Mouse (Mus musculus) forebrain, embryonic 15.5 days (tissue): ENCODE results near the gene Xpnpep1. TPM values are rescaled to one million over a fixed set of nuclear protein-coding genes. Genes with fewer than 3 reads are reported as not detected.

Experiments used
- ATAC-seq: fragments of 200-750 bp; cut with Nextera tagmentation; replicated peaks from 2 replicates; pipeline ENCODE4 v1.8.0; 2017; ENCODE audit warnings: mild to moderate bottlenecking, moderate TSS enrichment, moderate library complexity
- H3K27ac ChIP-seq: fragments of 300-500 bp; sonication (generic); replicated peaks from 2 replicates; pipeline ENCODE4 v1.5.1; 2015; ENCODE audit warnings: mild to moderate bottlenecking, inconsistent platforms
- H3K27me3 ChIP-seq: fragments of 300-500 bp; sonication (generic); 2 replicates; pipeline ENCODE4 v1.6.1; 2015; ENCODE audit warnings: inconsistent platforms
- H3K36me3 ChIP-seq: fragments of 300-500 bp; sonication (generic); 2 replicates; pipeline ENCODE4 v1.6.1; 2015; ENCODE audit warnings: mild to moderate bottlenecking, inconsistent platforms
- H3K4me1 ChIP-seq: fragments of 300-500 bp; sonication (generic); 2 replicates; pipeline ENCODE4 v1.6.1; 2015; ENCODE audit warnings: inconsistent platforms
- H3K4me2 ChIP-seq: fragments of 300-500 bp; sonication (generic); replicated peaks from 2 replicates; pipeline ENCODE4 v1.6.1; 2015; ENCODE audit warnings: mild to moderate bottlenecking, inconsistent platforms
- H3K4me3 ChIP-seq: fragments of 300-500 bp; sonication (generic); 2 replicates; pipeline ENCODE4 v1.5.1; 2015; ENCODE audit warnings: mild to moderate bottlenecking, inconsistent platforms
- H3K9ac ChIP-seq: fragments of 300-500 bp; sonication (generic); replicated peaks from 2 replicates; pipeline ENCODE4 v1.6.1; 2015; ENCODE audit warnings: mild to moderate bottlenecking, inconsistent platforms
- H3K9me3 ChIP-seq: fragments of 300-500 bp; sonication (generic); 2 replicates; pipeline ENCODE4 v1.6.1; 2016; ENCODE audit warnings: inconsistent platforms
- WGBS: fragments of 180-500 bp; shearing (Covaris S2); methylation state at CpG from one replicate; pipeline ENCODE4 v1.1.7; 2015; ENCODE audit warnings: mixed read lengths; 5-methylcytosine and 5-hydroxymethylcytosine counted together
- polyA plus RNA-seq: library from polyadenylated mRNA; unstranded; fragments of >200 nt; fragmentation: Nextera tagmentation; extraction: Ambion mirVana; gene quantifications from 2 replicates; pipeline ENCODE4 v1.2.1, GENCODE M21; 2015

The Xpnpep1 gene
- polyA plus RNA-seq, 1 experiment from 2014 or later = 136 TPM

GRCm38 (mm10) chr19:53003554-53004365 is 36.3 kb downstream of the Xpnpep1 start:
- Histone ChIP-seq H3K9ac (no peak overlapping the region), H3K4me3 (no peak overlapping the region), H3K4me1 (peaks cover 3% of the 10 kb centered on the region; the same call in 1 of the 2 replicates), H3K36me3 (peaks cover 57% of the 10 kb centered on the region), H3K27ac (no peak overlapping the region), H3K9me3 (no peaks in the 10 kb centered on the region), H3K4me2 (no peak overlapping the region), H3K27me3 (no peaks in the 10 kb centered on the region)
- WGBS = 95% methylated on average over 22 of the region's 22 CpGs
- no peak for ATAC-seq

GRCm38 (mm10) chr19:53002166-53003095 is 37.6 kb downstream of the Xpnpep1 start:
- no peaks in the 10 kb centered on the region for H3K9me3 ChIP-seq
- peaks cover 61% of the 10 kb centered on the region for H3K36me3 ChIP-seq
- no peak overlapping the region for H3K4me3 ChIP-seq
- 91% methylated on average over 23 of the region's 23 CpGs for WGBS
- no peak overlapping the region for H3K9ac ChIP-seq
- no peak overlapping the region for H3K27ac ChIP-seq
- no peak overlapping the region for H3K4me2 ChIP-seq
- ATAC-seq = no peak
- H3K4me1 ChIP-seq = no peaks in the 10 kb centered on the region
- no peaks in the 10 kb centered on the region for H3K27me3 ChIP-seq

- H3K9me3 ChIP-seq = no peaks in the 10 kb centered on the region
- H3K9ac ChIP-seq = no peak overlapping the region
- H3K4me3 ChIP-seq = no peak overlapping the region
- no peak overlapping the region for H3K4me2 ChIP-seq
- 72% methylated on average over 11 of the region's 11 CpGs for WGBS
- H3K27ac ChIP-seq = no peak overlapping the region
- ATAC-seq = peak; percentile 81
- H3K36me3 ChIP-seq = peaks cover 44% of the 10 kb centered on the region
- H3K4me1 ChIP-seq = no peaks in the 10 kb centered on the region
- no peaks in the 10 kb centered on the region for H3K27me3 ChIP-seq
Observed at GRCm38 (mm10) chr19:52992880-52993440, 47.1 kb downstream of the Xpnpep1 start.

DNA sequence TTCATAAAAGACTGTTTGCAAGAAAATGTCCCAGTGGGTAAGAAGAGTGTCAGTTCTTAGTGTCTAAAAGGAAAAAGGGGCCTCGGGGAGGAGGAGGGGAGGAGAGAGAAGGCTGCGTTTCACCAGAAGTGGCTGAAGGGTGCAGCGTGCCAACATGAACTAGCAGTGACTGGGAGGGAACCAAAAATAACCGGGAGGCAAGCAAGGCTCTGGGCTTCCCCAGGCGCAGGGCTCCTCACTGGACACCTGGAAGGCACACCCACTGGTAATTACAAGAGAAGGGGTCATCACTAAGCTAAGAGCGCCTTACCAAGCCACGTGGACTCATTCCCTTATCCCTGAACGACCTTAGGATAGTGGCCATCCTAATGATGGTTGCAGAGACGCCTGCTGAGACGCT is 48.1 kb downstream of the Xpnpep1 start:
- no peak for ATAC-seq
- Histone ChIP-seq H3K4me2 (no peak overlapping the region), H3K9me3 (no peaks in the 10 kb centered on the region), H3K4me1 (no peaks in the 10 kb centered on the region), H3K27me3 (no peaks in the 10 kb centered on the region), H3K27ac (no peak overlapping the region), H3K9ac (no peak overlapping the region), H3K36me3 (peaks cover 35% of the 10 kb centered on the region), H3K4me3 (no peak overlapping the region)
- 83% methylated on average over 10 of the region's 10 CpGs for WGBS

DNA sequence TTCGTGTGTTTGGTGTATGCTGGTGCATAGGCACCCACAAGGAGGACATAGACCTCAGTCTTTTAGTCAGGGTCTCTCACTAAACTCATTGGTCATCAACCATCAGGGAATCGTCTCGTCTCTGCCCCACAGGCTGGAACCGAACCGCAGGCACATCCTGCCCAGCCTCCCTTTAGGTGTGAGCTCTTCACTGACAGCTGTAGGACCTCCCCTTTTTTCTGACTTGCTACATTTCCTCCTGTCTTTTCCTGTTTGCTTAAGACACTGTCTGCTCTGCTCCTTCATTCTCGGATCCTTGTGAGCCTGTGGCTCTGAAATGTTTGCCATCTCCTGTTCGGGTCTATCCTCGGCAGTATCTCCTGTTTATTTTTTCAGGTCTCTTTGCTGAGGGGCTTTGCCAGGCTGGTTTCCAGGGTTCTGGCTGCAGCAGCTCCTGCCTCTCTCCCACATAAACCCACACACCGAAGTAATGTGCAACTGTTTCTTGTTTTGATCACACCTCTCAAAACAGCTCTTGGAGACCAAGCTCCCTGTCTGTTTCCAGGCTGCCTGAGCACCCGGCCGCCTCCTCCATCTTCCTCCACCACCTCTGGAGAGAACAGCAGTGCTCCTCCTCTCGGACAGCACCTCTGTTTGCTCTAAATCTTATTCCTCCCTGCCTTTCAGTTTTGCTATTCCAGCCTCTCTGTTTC is 60.8 kb downstream of the Xpnpep1 start:
- no peaks in the 10 kb centered on the region for H3K27me3 ChIP-seq
- H3K9ac ChIP-seq = no peak overlapping the region
- no peaks in the 10 kb centered on the region for H3K9me3 ChIP-seq
- no peaks in the 10 kb centered on the region for H3K36me3 ChIP-seq
- H3K4me2 ChIP-seq = no peak overlapping the region
- no peak overlapping the region for H3K4me3 ChIP-seq
- no peaks in the 10 kb centered on the region for H3K4me1 ChIP-seq
- ATAC-seq = no peak
- WGBS = 81% methylated on average over 12 of the region's 12 CpGs
- no peak overlapping the region for H3K27ac ChIP-seq

- Histone ChIP-seq H3K36me3 (no peaks in the 10 kb centered on the region), H3K4me2 (no peak overlapping the region), H3K9ac (no peak overlapping the region), H3K4me1 (no peaks in the 10 kb centered on the region), H3K27me3 (no peaks in the 10 kb centered on the region), H3K27ac (no peak overlapping the region), H3K4me3 (no peak overlapping the region), H3K9me3 (no peaks in the 10 kb centered on the region)
- WGBS = 47% methylated on average over 15 of the region's 15 CpGs
- peak; percentile 81 for ATAC-seq
Observed at GRCm38 (mm10) chr19:52975564-52976185, 64.3 kb downstream of the Xpnpep1 start.

GRCm38 (mm10) chr19:52966339-52966738 is 73.7 kb downstream of the Xpnpep1 start:
- H3K27ac ChIP-seq = no peak overlapping the region
- no peak overlapping the region for H3K4me3 ChIP-seq
- H3K4me1 ChIP-seq = no peaks in the 10 kb centered on the region
- WGBS = 17% methylated on average over 8 of the region's 8 CpGs
- no peaks in the 10 kb centered on the region for H3K9me3 ChIP-seq
- no peak overlapping the region for H3K4me2 ChIP-seq
- H3K27me3 ChIP-seq = no peaks in the 10 kb centered on the region
- ATAC-seq = no peak
- no peak overlapping the region for H3K9ac ChIP-seq
- H3K36me3 ChIP-seq = no peaks in the 10 kb centered on the region

DNA sequence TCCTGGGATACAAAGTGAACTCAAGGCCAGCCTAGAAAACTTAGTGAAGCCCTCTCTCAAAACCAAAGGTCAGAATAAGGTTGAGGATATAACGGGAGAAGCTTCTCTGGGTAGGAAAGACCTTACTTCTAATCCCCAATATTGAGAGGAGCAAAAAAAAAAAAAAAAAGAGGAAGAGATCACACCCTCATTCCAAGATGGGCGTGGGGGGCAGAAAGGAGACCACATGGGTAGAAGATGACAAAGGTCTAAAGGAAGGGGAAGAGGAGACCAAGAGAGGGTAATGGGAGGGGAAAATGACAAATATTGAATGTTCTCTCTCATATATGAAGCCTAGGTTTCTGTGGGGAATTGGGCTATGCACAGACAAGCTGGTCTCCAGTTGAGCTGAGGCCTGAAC is 77.3 kb downstream of the Xpnpep1 start:
- no peaks in the 10 kb centered on the region for H3K36me3 ChIP-seq
- no peak overlapping the region for H3K27ac ChIP-seq
- no peak overlapping the region for H3K4me3 ChIP-seq
- 97% methylated on average over 2 of the region's 2 CpGs for WGBS
- no peak overlapping the region for H3K9ac ChIP-seq
- no peaks in the 10 kb centered on the region for H3K9me3 ChIP-seq
- H3K27me3 ChIP-seq = no peaks in the 10 kb centered on the region
- no peaks in the 10 kb centered on the region for H3K4me1 ChIP-seq
- H3K4me2 ChIP-seq = no peak overlapping the region
- no peak for ATAC-seq

DNA sequence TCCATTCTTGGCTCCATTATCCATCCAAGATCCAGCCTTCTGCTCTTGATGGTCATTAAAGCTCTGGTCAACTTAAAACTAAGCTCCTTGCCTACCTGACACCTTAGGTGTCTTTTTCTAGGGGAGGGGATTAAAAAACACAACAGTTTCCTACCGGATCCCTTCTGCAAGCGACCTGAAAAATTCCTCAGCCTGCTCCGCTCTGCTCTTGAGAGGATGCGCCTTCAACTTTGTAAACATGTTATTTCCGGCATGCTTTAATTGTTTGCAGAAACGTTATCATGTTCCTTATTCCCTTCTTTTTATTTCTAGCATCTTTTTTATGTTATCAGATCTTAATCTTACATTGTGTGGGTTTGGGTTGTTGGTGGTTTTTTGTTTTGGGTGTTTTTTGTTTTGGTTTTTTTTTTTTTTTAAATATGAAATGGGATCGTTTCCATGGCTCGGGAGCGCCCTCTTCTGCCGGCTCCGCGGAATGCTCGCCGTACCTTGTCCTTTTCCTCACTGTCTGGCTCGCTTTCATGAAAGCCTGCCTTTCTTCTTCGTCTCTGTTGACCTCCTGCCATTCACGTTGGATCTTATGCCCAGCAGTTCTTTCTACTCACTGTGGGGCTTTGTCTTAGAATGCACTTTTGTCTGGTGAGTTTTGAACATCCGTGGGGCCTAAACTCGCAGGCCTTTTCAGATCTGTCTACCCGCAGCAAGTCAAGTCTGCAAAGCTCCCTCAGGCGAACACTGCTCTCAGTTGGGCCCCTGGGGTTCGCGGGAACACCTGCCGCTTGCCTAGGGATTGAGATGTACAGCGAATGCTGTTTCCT is 117.1 kb downstream of the Xpnpep1 start:
- no peaks in the 10 kb centered on the region for H3K36me3 ChIP-seq
- peak overlapping the region; percentile 38 for H3K4me2 ChIP-seq
- no peak overlapping the region for H3K9ac ChIP-seq
- peak; percentile 68 for ATAC-seq
- H3K4me1 ChIP-seq = 0 out of 2 replicates have a peak, but pooled peaks cover 2% of the 10 kb centered on the region
- no peaks in the 10 kb centered on the region for H3K27me3 ChIP-seq
- H3K9me3 ChIP-seq = no peaks in the 10 kb centered on the region
- H3K4me3 ChIP-seq = peak overlapping the region; percentile 17; the same call in 1 of the 2 replicates
- no peak overlapping the region for H3K27ac ChIP-seq
- 10% methylated on average over 25 of the region's 25 CpGs for whole genome bisulfite sequencing

GRCm38 (mm10) chr19:52904182-52904581 is 135.8 kb downstream of the Xpnpep1 start:
- H3K4me2 ChIP-seq = no peak overlapping the region
- WGBS = 31% methylated on average over 2 of the region's 2 CpGs
- H3K4me1 ChIP-seq = no peaks in the 10 kb centered on the region
- no peak overlapping the region for H3K27ac ChIP-seq
- H3K4me3 ChIP-seq = no peak overlapping the region
- no peaks in the 10 kb centered on the region for H3K36me3 ChIP-seq
- ATAC-seq = no peak
- no peaks in the 10 kb centered on the region for H3K9me3 ChIP-seq
- no peaks in the 10 kb centered on the region for H3K27me3 ChIP-seq
- H3K9ac ChIP-seq = no peak overlapping the region
